Mouse (Mus musculus) neutrophil, adult 5-6 weeks (primary cell): ENCODE measurements around the gene Dexi. TPM values are rescaled to one million over a fixed set of nuclear protein-coding genes. Genes with fewer than 3 reads are reported as not detected.

Source experiments
- ATAC-seq: fragments of 151-379, 151-347 bp; 2 replicates; pipeline ENCODE4 v1.8.0; 2017; ENCODE audit warnings: mild to moderate bottlenecking, moderate TSS enrichment; ENCODE audit not compliant: insufficient number of reproducible peaks, poor library complexity, low FRiP score, severe bottlenecking; ENCODE audit errors: extremely low read depth
- total RNA-seq: library from RNA; stranded (forward); fragments of 200-1000 nt; gene quantifications from 2 replicates; pipeline ENCODE4 v1.2.3, GENCODE M21; 2017

The Dexi gene
- total RNA-seq, 1 experiment from 2014 or later, result 10.4 TPM

GRCm38 (mm10) chr16:10544995-10545622, 2.3 kb upstream of the Dexi start, which contains the start of gene Clec16a:
Gene Clec16a (plus strand): TSS chr16:10545339.
- ATAC-seq, result peak; percentile 87

GRCm38 (mm10) chr16:10542266-10542665, 588 bp downstream of the Dexi start:
- ATAC-seq, result no peak

GRCm38 (mm10) chr16:10541598-10541930, 1.3 kb downstream of the Dexi start:
- no peak for ATAC-seq

- ATAC-seq, result no peak
Measured at GRCm38 (mm10) chr16:10540763-10541597, 1.9 kb downstream of the Dexi start.

GRCm38 (mm10) chr16:10536961-10537360, 5.9 kb downstream of the Dexi start:
- no peak for ATAC-seq

GRCm38 (mm10) chr16:10536323-10536722, 6.5 kb downstream of the Dexi start:
- no peak for ATAC-seq

GRCm38 (mm10) chr16:10534567-10534966, 8.3 kb downstream of the Dexi start:
- no peak for ATAC-seq

GRCm38 (mm10) chr16:10533781-10534180, 9.1 kb downstream of the Dexi start:
- ATAC-seq, result no peak

- ATAC-seq, result no peak
Measured at GRCm38 (mm10) chr16:10530179-10530578, 12.7 kb downstream of the Dexi start.

GRCm38 (mm10) chr16:10528382-10528781, 14.5 kb downstream of the Dexi start:
- ATAC-seq, result no peak

GRCm38 (mm10) chr16:10527046-10527644, 15.7 kb downstream of the Dexi start:
- ATAC-seq, result no peak

- ATAC-seq, result no peak
Measured at GRCm38 (mm10) chr16:10525610-10525980, 17.3 kb downstream of the Dexi start.

GRCm38 (mm10) chr16:10524866-10525609, 17.8 kb downstream of the Dexi start:
- no peak for ATAC-seq

GRCm38 (mm10) chr16:10523650-10524049, 19.2 kb downstream of the Dexi start:
- ATAC-seq, result no peak

GRCm38 (mm10) chr16:10522811-10523210, 20.0 kb downstream of the Dexi start:
- ATAC-seq, result peak; percentile 60; the same call in 1 of the 2 replicates

- no peak for ATAC-seq
Measured at GRCm38 (mm10) chr16:10520908-10521614, 21.8 kb downstream of the Dexi start.

GRCm38 (mm10) chr16:10518030-10518429, 24.8 kb downstream of the Dexi start:
- no peak for ATAC-seq

- ATAC-seq, result peak; percentile 77
Measured at GRCm38 (mm10) chr16:10515953-10516572, 26.8 kb downstream of the Dexi start.
